Mouse (Mus musculus) MEL (cell line): ENCODE measurements around the gene Gm6525. TPM values are rescaled to one million over a fixed set of nuclear protein-coding genes. Genes with fewer than 3 reads are reported as not detected.

Source experiments
- DNase-seq: peaks from one replicate; pipeline ENCODE4 v3.0.0; 2011; ENCODE audit warnings: low read depth, low spot score
- H3K27ac ChIP-seq: 2 replicates; pipeline ENCODE4 v1.5.1; 2012; ENCODE audit warnings: low read depth, mild to moderate bottlenecking, control low read depth, low read length, moderate library complexity; ENCODE audit not compliant: control insufficient read depth
- H3K27me3 ChIP-seq, 2 experiments: fragments of 150-350 bp in 1 of 2; sonication (generic) in 1 of 2; 2 replicates each; pipeline ENCODE4 v1.6.1; 2012; ENCODE audit warnings: low read length in 2 of 2, mild to moderate bottlenecking in 2 of 2, improper control_type of control experiment in 1 of 2, moderate library complexity in 1 of 2; ENCODE audit not compliant: insufficient read depth in 2 of 2, control insufficient read depth in 1 of 2
- H3K36me3 ChIP-seq, 2 experiments: 2 replicates each; pipeline ENCODE4 v1.6.1; 2012 to 2014; ENCODE audit warnings: low read length in 2 of 2, improper control_type of control experiment in 1 of 2, inconsistent platforms in 1 of 2, mild to moderate bottlenecking in 1 of 2; ENCODE audit not compliant: insufficient read depth in 2 of 2, control insufficient read depth in 1 of 2
- H3K4me1 ChIP-seq, 2 experiments: fragments of 150-350 bp in 1 of 2; sonication (generic) in 1 of 2; 2 replicates each; pipeline ENCODE4 v1.6.1; 2012; ENCODE audit warnings: low read length in 2 of 2, improper control_type of control experiment in 1 of 2, mild to moderate bottlenecking in 1 of 2; ENCODE audit not compliant: insufficient read depth in 2 of 2, control insufficient read depth in 1 of 2
- H3K4me3 ChIP-seq, 2 experiments: fragments of 150-350 bp in 1 of 2; sonication (generic) in 1 of 2; 2 replicates each; pipeline ENCODE4 v1.5.1; 2012; ENCODE audit warnings: low read depth in 2 of 2, low read length in 2 of 2, mild to moderate bottlenecking in 2 of 2, moderate library complexity in 2 of 2, control low read depth in 1 of 2, improper control_type of control experiment in 1 of 2; ENCODE audit not compliant: control insufficient read depth in 1 of 2, insufficient read depth in 1 of 2
- H3K79me2 ChIP-seq: 2 replicates; pipeline ENCODE4 v1.6.1; 2012; ENCODE audit warnings: mild to moderate bottlenecking, low read length, moderate library complexity; ENCODE audit not compliant: control insufficient read depth, poor library complexity, insufficient read depth
- H3K9ac ChIP-seq: 2 replicates; pipeline ENCODE4 v1.6.1; 2012; ENCODE audit warnings: low read depth, mild to moderate bottlenecking, control low read depth, low read length, moderate library complexity; ENCODE audit not compliant: control insufficient read depth, poor library complexity, severe bottlenecking
- H3K9me3 ChIP-seq: fragments of 150-350 bp; sonication (generic); replicated peaks from 2 replicates; pipeline ENCODE4 v1.6.1; 2012; ENCODE audit warnings: mild to moderate bottlenecking, low read length, improper control_type of control experiment, moderate library complexity; ENCODE audit not compliant: insufficient read depth
- BHLHE40 ChIP-seq: IDR thresholded peaks from 2 replicates; pipeline ENCODE4 v1.6.1; 2012; ENCODE audit warnings: low read depth, mild to moderate bottlenecking, inconsistent platforms, low read length, improper control_type of control experiment, borderline replicate concordance
- ELF1 ChIP-seq: IDR thresholded peaks from 2 replicates; pipeline ENCODE4 v1.6.1; 2014; ENCODE audit warnings: low read depth, mild to moderate bottlenecking, inconsistent platforms, low read length, improper control_type of control experiment, moderate library complexity
- EP300 ChIP-seq, 2 experiments: IDR thresholded peaks; 2 replicates each; pipeline ENCODE4 v1.6.1; 2011; ENCODE audit warnings: improper control_type of control experiment in 2 of 2, low read length in 2 of 2, low read depth in 1 of 2, mild to moderate bottlenecking in 1 of 2
- ETS1 ChIP-seq: IDR thresholded peaks from 2 replicates; pipeline ENCODE4 v1.6.1; 2012; ENCODE audit warnings: low read depth, mild to moderate bottlenecking, inconsistent platforms, low read length, improper control_type of control experiment, moderate library complexity
- GABPA ChIP-seq: IDR thresholded peaks from 2 replicates; pipeline ENCODE4 v1.6.1; 2012; ENCODE audit warnings: low read depth, mild to moderate bottlenecking, inconsistent platforms, low read length, improper control_type of control experiment, moderate library complexity
- JUND ChIP-seq: IDR thresholded peaks from 2 replicates; pipeline ENCODE4 v1.6.1; 2011; ENCODE audit warnings: low read depth, mild to moderate bottlenecking, improper control_type of control experiment, low read length
- MAFK ChIP-seq: IDR thresholded peaks from 2 replicates; pipeline ENCODE4 v1.6.1; 2011; ENCODE audit warnings: low read depth, mild to moderate bottlenecking, low read length, improper control_type of control experiment, borderline replicate concordance
- MAX ChIP-seq: IDR thresholded peaks from 2 replicates; pipeline ENCODE4 v1.6.1; 2011; ENCODE audit warnings: low read length, improper control_type of control experiment
- MAZ ChIP-seq: IDR thresholded peaks from 2 replicates; pipeline ENCODE4 v1.6.1; 2012; ENCODE audit warnings: low read depth, mild to moderate bottlenecking, inconsistent platforms, low read length, improper control_type of control experiment
- MYB ChIP-seq: IDR thresholded peaks from 2 replicates; pipeline ENCODE4 v1.6.1; 2011; ENCODE audit warnings: mild to moderate bottlenecking, low read depth, low read length, improper control_type of control experiment
- MYC ChIP-seq: IDR thresholded peaks from 2 replicates; pipeline ENCODE4 v1.6.1; 2011; ENCODE audit warnings: low read depth, mild to moderate bottlenecking, low read length, improper control_type of control experiment, moderate library complexity
- NELFE ChIP-seq: IDR thresholded peaks from 2 replicates; pipeline ENCODE4 v1.6.1; 2011; ENCODE audit warnings: low read depth, low read length, improper control_type of control experiment
- NRF1 ChIP-seq: IDR thresholded peaks from 2 replicates; pipeline ENCODE4 v1.6.1; 2014; ENCODE audit warnings: low read depth, mild to moderate bottlenecking, inconsistent platforms, low read length, improper control_type of control experiment, moderate library complexity; ENCODE audit not compliant: poor library complexity, insufficient read depth, severe bottlenecking
- POLR2A ChIP-seq, 2 experiments: IDR thresholded peaks; 2 replicates each; pipeline ENCODE4 v1.6.1; 2011 to 2012; ENCODE audit warnings: low read length in 2 of 2, mild to moderate bottlenecking in 2 of 2, control low read depth in 1 of 2, improper control_type of control experiment in 1 of 2, low read depth in 1 of 2, moderate library complexity in 1 of 2; ENCODE audit not compliant: control insufficient read depth in 1 of 2, insufficient read depth in 1 of 2, poor library complexity in 1 of 2
- RCOR1 ChIP-seq: IDR thresholded peaks from 2 replicates; pipeline ENCODE4 v1.6.1; 2012; ENCODE audit warnings: low read depth, mild to moderate bottlenecking, inconsistent platforms, low read length, improper control_type of control experiment
- SMC3 ChIP-seq: IDR thresholded peaks from 2 replicates; pipeline ENCODE4 v1.6.1; 2011; ENCODE audit warnings: low read depth, low read length, improper control_type of control experiment
- TAL1 ChIP-seq: IDR thresholded peaks from 2 replicates; pipeline ENCODE4 v1.6.1; 2012; ENCODE audit warnings: mild to moderate bottlenecking, inconsistent platforms, low read length, moderate library complexity, mixed read lengths
- TBP ChIP-seq: IDR thresholded peaks from 2 replicates; pipeline ENCODE4 v1.8.0; 2011; ENCODE audit warnings: low read depth, low read length, improper control_type of control experiment
- UBTF ChIP-seq: IDR thresholded peaks from 2 replicates; pipeline ENCODE4 v1.6.1; 2012; ENCODE audit warnings: low read depth, mild to moderate bottlenecking, inconsistent platforms, low read length, improper control_type of control experiment, moderate library complexity, borderline replicate concordance; ENCODE audit not compliant: insufficient read depth
- USF2 ChIP-seq, 2 experiments: IDR thresholded peaks; 2 replicates each; pipeline ENCODE4 v1.6.1; 2011 to 2012; ENCODE audit warnings: improper control_type of control experiment in 2 of 2, low read length in 2 of 2, borderline replicate concordance in 1 of 2, inconsistent platforms in 1 of 2, low read depth in 1 of 2, mild to moderate bottlenecking in 1 of 2; ENCODE audit not compliant: insufficient read depth in 1 of 2
- ZC3H11A ChIP-seq: IDR thresholded peaks from 2 replicates; pipeline ENCODE4 v1.6.1; 2012; ENCODE audit warnings: low read depth, mild to moderate bottlenecking, inconsistent platforms, low read length, improper control_type of control experiment
- ZKSCAN1 ChIP-seq: IDR thresholded peaks from 2 replicates; pipeline ENCODE4 v1.6.1; 2012; ENCODE audit warnings: low read depth, mild to moderate bottlenecking, inconsistent platforms, low read length, improper control_type of control experiment, moderate library complexity
- ZMIZ1 ChIP-seq: IDR thresholded peaks from 2 replicates; pipeline ENCODE4 v1.6.1; 2012; ENCODE audit warnings: low read depth, mild to moderate bottlenecking, inconsistent platforms, low read length, improper control_type of control experiment, moderate library complexity
- ZNF384 ChIP-seq: IDR thresholded peaks from 2 replicates; pipeline ENCODE4 v1.6.1; 2012; ENCODE audit warnings: low read depth, mild to moderate bottlenecking, inconsistent platforms, low read length, improper control_type of control experiment
- polyA plus RNA-seq, 2 experiments: library from polyadenylated mRNA; stranded (reverse) in 1 of 2; unstranded in 1 of 2; fragments of >175 nt in 1 of 2; fragments of >200 nt in 1 of 2; gene quantifications; 2 replicates each; pipeline versions ENCODE4 v1.2.1 to v1.2.4; 2012; ENCODE audit warnings: low replicate concordance in 2 of 2, low read depth in 1 of 2; ENCODE audit not compliant: insufficient read length in 2 of 2, insufficient read depth in 1 of 2, missing spikeins in 1 of 2
- total RNA-seq: library from RNA; depleted of rRNA; stranded (reverse); fragments of 300-350 nt; gene quantifications from 2 replicates; pipeline ENCODE4 v1.2.3, GENCODE M21; 2012

Gm6525 gene
- total and polyA plus RNA-seq, 3 experiments = 0.35 to 0.85 TPM; not detected in 1

- Histone ChIP-seq H3K27ac (peak overlapping the region; percentile 28), H3K9me3 (no peaks in the 10 kb centered on the region), H3K79me2 (peaks cover 3% of the 10 kb centered on the region; the same call in 1 of the 2 replicates), H3K9ac (peak overlapping the region; percentile 74), H3K27me3 (no peaks in the 10 kb centered on the region), H3K4me3 (peak overlapping the region; percentile 63 to 76), H3K36me3 (peaks cover 0 to 4% of the 10 kb centered on the region in 2 experiments; a peak in 2 of 4 replicates), H3K4me1 (no peaks in the 10 kb centered on the region; a peak in 1 of 4 replicates)
- peak; percentile 66 for DNase-seq
- TF ChIP-seq EP300 (IDR thresholded peaks at IDR 0.05; ENCODE audit: low read depth in 1 of 2, low read length in 2 of 2) = peak in 1 of 2 experiments; percentile 43; a peak in 1 of 4 replicates
- TF ChIP-seq ETS1 = peak; percentile 52
- no peak for TF ChIP-seq ELF1
- TF ChIP-seq UBTF = no peak
- TF ChIP-seq MYB = peak; percentile 75
- no peak for TF ChIP-seq GABPA
- no peak for TF ChIP-seq POLR2A (IDR thresholded peaks at IDR 0.05; ENCODE audit: control insufficient read depth in 1 of 2, insufficient read depth in 1 of 2, low read depth in 1 of 2, low read length in 2 of 2, poor library complexity in 1 of 2)
- 0 out of 2 replicates have a peak, but pooled peaks have one; percentile 9 for TF ChIP-seq TAL1
- TF ChIP-seq USF2 (IDR thresholded peaks at IDR 0.05; ENCODE audit: borderline replicate concordance in 1 of 2, insufficient read depth in 1 of 2, low read depth in 1 of 2, low read length in 2 of 2) = no peak
- peak; percentile 81 for TF ChIP-seq ZNF384
- no peak for TF ChIP-seq SMC3
These were observed 19.2 kb upstream of the Gm6525 start for GRCm38 (mm10) chr3:84154721-84155141.

DNA sequence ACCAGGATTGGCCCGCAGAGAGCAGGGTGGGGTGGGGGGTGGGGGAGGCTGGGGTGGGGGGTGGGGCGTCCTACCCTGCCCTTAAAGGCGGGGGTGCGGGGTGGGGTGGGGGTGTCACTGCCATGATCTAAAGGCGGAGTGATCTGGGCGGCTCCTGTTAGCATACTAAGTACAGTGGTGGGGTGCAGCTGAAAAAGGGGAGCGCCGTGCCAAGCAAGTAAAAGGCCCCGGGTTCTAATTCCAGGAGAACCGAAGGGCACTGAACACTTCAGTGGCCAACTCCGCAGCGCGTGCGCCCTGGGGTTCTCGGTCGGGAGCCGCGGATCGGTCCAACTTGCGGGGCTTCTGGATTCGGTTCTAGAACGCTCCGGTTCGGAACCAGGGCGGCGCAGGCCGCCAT, 18.8 kb upstream of the Gm6525 start:
- no peaks in the 10 kb centered on the region; a peak in 1 of 4 replicates for H3K4me1 ChIP-seq
- peaks cover 3% of the 10 kb centered on the region; the same call in 1 of the 2 replicates for H3K79me2 ChIP-seq
- no peaks in the 10 kb centered on the region for H3K27me3 ChIP-seq
- peak overlapping the region; percentile 64 to 76 for H3K4me3 ChIP-seq
- H3K9me3 ChIP-seq = no peaks in the 10 kb centered on the region
- H3K36me3 ChIP-seq = peaks cover 0 to 4% of the 10 kb centered on the region in 2 experiments; a peak in 2 of 4 replicates
- H3K9ac ChIP-seq = peak overlapping the region; percentile 97
- TF ChIP-seq MAX = no peak
- peak; percentile 49; the same call in 1 of the 2 replicates for TF ChIP-seq NRF1
- TF ChIP-seq JUND = no peak
- no peak for TF ChIP-seq ZC3H11A
- no peak; a peak in 1 of 4 replicates for TF ChIP-seq POLR2A (IDR thresholded peaks at IDR 0.05; ENCODE audit: control insufficient read depth in 1 of 2, insufficient read depth in 1 of 2, low read depth in 1 of 2, low read length in 2 of 2, poor library complexity in 1 of 2)
- TF ChIP-seq ZMIZ1 = peak; percentile 50; the same call in 1 of the 2 replicates
- no peak for TF ChIP-seq MYC
- no peak for TF ChIP-seq TBP
- 0 out of 2 replicates have a peak, but pooled peaks have one; percentile 10 for TF ChIP-seq BHLHE40
- no peak for TF ChIP-seq ZKSCAN1
- peak; percentile 58 for TF ChIP-seq NELFE
- no peak for TF ChIP-seq MAFK
- peak; percentile 27; the same call in 1 of the 2 replicates for TF ChIP-seq MAZ
- TF ChIP-seq RCOR1 = no peak
- TF ChIP-seq UBTF = no peak
- TF ChIP-seq TAL1 = no peak
- DNase-seq = peak; percentile 90
- H3K27ac ChIP-seq = peak overlapping the region; percentile 88
